In the genomic region with DNA sequence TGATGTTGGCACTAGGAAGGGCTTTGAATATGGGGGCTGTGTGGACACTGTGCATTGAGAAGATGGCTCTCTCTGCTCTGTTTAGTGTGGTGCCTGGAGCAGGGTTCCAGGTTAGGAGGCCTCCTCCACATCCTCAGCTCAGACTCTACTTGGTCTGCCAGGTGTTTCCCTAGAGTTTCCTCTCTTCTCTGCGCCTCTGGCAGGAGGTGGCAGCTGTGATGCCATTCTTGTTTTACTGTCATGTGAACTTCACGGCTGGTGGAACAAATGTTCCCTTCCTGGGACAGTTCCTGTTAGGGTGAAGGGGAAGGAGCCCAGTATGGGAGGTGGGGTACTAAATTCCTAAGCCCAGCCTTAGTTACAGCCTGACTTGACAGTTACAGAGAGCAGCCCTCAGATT, we compare ENCODE assay signal across 24 mouse cellular contexts.
DNase-seq lines count a peak whose midpoint lies in the region; ATAC-seq and TF ChIP-seq lines count a peak whose summit lies in the region.
"Had no signal": no experiment of that assay in that cellular context is flagged by ENCODE, and none has a peak within 500 bp of the region (broad histone marks: within the 10 kb centered on the region; RNA-seq: fewer than 3 reads in every experiment).

No protein-coding gene starts in this region.

- H3K9me3 ChIP-seq in heart, embryonic 13.5 days, result no peaks in the 10 kb centered on the region
- H3K9me3 ChIP-seq in CH12.LX (replicated peaks; ENCODE audit: low read length), result no peaks in the 10 kb centered on the region
- H3K9me3 ChIP-seq: embryonic facial prominence, embryonic 13.5 days; embryonic facial prominence, embryonic 15.5 days; forebrain, embryonic 10.5 days; forebrain, embryonic 12.5 days had no signal

- WGBS in heart, embryonic 13.5 days, result 76% methylated on average over 2 of the region's 2 CpGs

- no peak overlapping the region for H3K27ac ChIP-seq in heart, embryonic 13.5 days (replicated peaks)
- H3K27ac ChIP-seq in CH12.LX (ENCODE audit: insufficient read depth, low read depth), result no peak overlapping the region
- H3K27ac ChIP-seq: embryonic facial prominence, embryonic 13.5 days; embryonic facial prominence, embryonic 15.5 days; forebrain, embryonic 10.5 days; forebrain, embryonic 12.5 days had no signal

- intact Hi-C loops in heart, postnatal 25 days (cut with DNase I), result no loop called here

- H3K27me3 ChIP-seq in heart, embryonic 13.5 days (replicated peaks), result no peaks in the 10 kb centered on the region
- no peaks in the 10 kb centered on the region for H3K27me3 ChIP-seq in CH12.LX (replicated peaks)
- H3K27me3 ChIP-seq: embryonic facial prominence, embryonic 13.5 days; embryonic facial prominence, embryonic 15.5 days; forebrain, embryonic 12.5 days had no signal

- ATAC-seq in heart, embryonic 13.5 days (ENCODE audit: extremely low read depth, insufficient number of reproducible peaks, low FRiP score, low TSS enrichment), result peak; percentile 35; the same call in 1 of the 2 replicates
- ATAC-seq: CD4-positive, CD25-positive, alpha-beta regulatory T cell, adult 4 months; forebrain, embryonic 14.5 days; forebrain, embryonic 16.5 days had no signal

- no peak for TF ChIP-seq RAD21 in CH12.LX (IDR thresholded peaks at IDR 0.05; ENCODE audit: low read depth, low read length)

- no peak for DNase-seq in heart, postnatal 25 days (ENCODE audit: low spot score)
- DNase-seq in A20 (ENCODE audit: low read depth, low spot score) (peak; percentile 42), CH12.LX (ENCODE audit: extremely low read depth) (no peak)
- DNase-seq in adrenal gland, postnatal 10 days, result no peak
- no peak for DNase-seq in cerebellum, postnatal 4 days (ENCODE audit: low spot score in 2 of 2)
- DNase-seq: adrenal gland, adult 2 months; adrenal gland, postnatal 14 days; adrenal gland, postnatal 36 days; B cell, adult 2 months; cerebellum, adult 11-12 months; cerebellum, adult 2 months; cerebellum, adult 9-10 months; cerebellum, postnatal 10 days; cerebellum, postnatal 25 days; embryo, embryonic 11 days had no signal

- TF ChIP-seq CTCF in CH12.LX (conservative IDR thresholded peaks at IDR 0.05 in 1 of 2, IDR thresholded peaks at IDR 0.05 in 1 of 2; ENCODE audit: low read depth in 2 of 2, low read length in 2 of 2), result no peak

- no peaks in the 10 kb centered on the region for H3K79me2 ChIP-seq in CH12.LX (replicated peaks; ENCODE audit: control insufficient read depth, extremely low read depth, insufficient read depth, poor library complexity, severe bottlenecking)

- TF ChIP-seq POLR2A in CH12.LX (IDR thresholded peaks at IDR 0.05; ENCODE audit: low read depth, low read length), result no peak

- H3K9ac ChIP-seq in heart, embryonic 13.5 days, result no peak overlapping the region
- no peak overlapping the region for H3K9ac ChIP-seq in CH12.LX (ENCODE audit: insufficient read depth, low read depth)
- H3K9ac ChIP-seq: embryonic facial prominence, embryonic 13.5 days; embryonic facial prominence, embryonic 15.5 days; forebrain, embryonic 12.5 days had no signal

- dilution Hi-C loops in CH12.LX (cut with MboI; ENCODE audit: extremely low pct_ligation_motif_present, extremely low pct_unique_long_range_greater_than_20kb, low sequenced_read_pairs), result no loop called here

- no peak overlapping the region for H3K4me2 ChIP-seq in heart, embryonic 13.5 days
- no peak overlapping the region for H3K4me2 ChIP-seq in CH12.LX (ENCODE audit: insufficient read depth, low read depth, poor library complexity, severe bottlenecking)
- H3K4me2 ChIP-seq: embryonic facial prominence, embryonic 13.5 days; embryonic facial prominence, embryonic 15.5 days; forebrain, embryonic 12.5 days had no signal

- in situ Hi-C loops in CH12.LX (cut with MboI; ENCODE audit: low pct_ligation_motif_present, low pct_unique_long_range_greater_than_20kb, low sequenced_read_pairs), result loop anchor here (5.0 kb wide), 1 partner anchor 127 kb away; no protein-coding TSS in a partner anchor

- H3K4me3 ChIP-seq in heart, embryonic 13.5 days, result no peak overlapping the region
- H3K4me3 ChIP-seq in CH12.LX (replicated peaks in 1 of 3; ENCODE audit: low read depth in 2 of 3, low read length in 2 of 3, poor library complexity in 1 of 3), result no peak overlapping the region
- H3K4me3 ChIP-seq: embryonic facial prominence, embryonic 13.5 days; embryonic facial prominence, embryonic 15.5 days; erythroblast, embryonic 14.5 days; forebrain, embryonic 10.5 days; forebrain, embryonic 12.5 days had no signal

- H3K4me1 ChIP-seq in heart, embryonic 13.5 days, result no peaks in the 10 kb centered on the region
- H3K4me1 ChIP-seq in CH12.LX (ENCODE audit: control insufficient read depth in 1 of 2, insufficient read depth in 2 of 2), result peaks cover 10 to 74% of the 10 kb centered on the region in 2 experiments
- H3K4me1 ChIP-seq: embryonic facial prominence, embryonic 13.5 days; embryonic facial prominence, embryonic 15.5 days; forebrain, embryonic 12.5 days had no signal

- no peaks in the 10 kb centered on the region for H3K36me3 ChIP-seq in heart, embryonic 13.5 days
- H3K36me3 ChIP-seq in CH12.LX (replicated peaks in 1 of 2; ENCODE audit: control insufficient read depth in 1 of 2, insufficient read depth in 1 of 2, low read length in 1 of 2), result peaks cover 0 to 12% of the 10 kb centered on the region in 2 experiments
- H3K36me3 ChIP-seq: embryonic facial prominence, embryonic 13.5 days; embryonic facial prominence, embryonic 15.5 days; forebrain, embryonic 10.5 days; forebrain, embryonic 12.5 days had no signal

- peak; percentile 68 for TF ChIP-seq EP300 in CH12.LX (IDR thresholded peaks at IDR 0.05; ENCODE audit: low read length)

TF ChIP-seq in CH12.LX, 34 proteins besides CTCF, POLR2A, EP300 and RAD21:
- TF ChIP-seq MXI1 (IDR thresholded peaks at IDR 0.05; ENCODE audit: low read depth, low read length) (no peak), TBP (conservative IDR thresholded peaks at IDR 0.05; ENCODE audit: low read depth, low read length) (no peak), PAX5 (IDR thresholded peaks at IDR 0.05; ENCODE audit: low read length) (no peak), GABPA (IDR thresholded peaks at IDR 0.05; ENCODE audit: insufficient replicate concordance, low read depth, low read length) (no peak), SMC3 (IDR thresholded peaks at IDR 0.05; ENCODE audit: low read depth, low read length) (0 out of 2 replicates have a peak, but pooled peaks have one; percentile 4), ETS1 (conservative IDR thresholded peaks at IDR 0.05; ENCODE audit: low read depth, low read length) (peak; percentile 37; the same call in 1 of the 2 replicates), ZKSCAN1 (IDR thresholded peaks at IDR 0.05; ENCODE audit: borderline replicate concordance, low read depth, low read length) (no peak), JUN (IDR thresholded peaks at IDR 0.05; ENCODE audit: insufficient read depth, low read depth, low read length) (no peak), BHLHE40 (IDR thresholded peaks at IDR 0.05; ENCODE audit: low read depth, low read length) (peak; percentile 39), MAZ (IDR thresholded peaks at IDR 0.05; ENCODE audit: low read depth, low read length) (no peak), ELF1 (IDR thresholded peaks at IDR 0.05; ENCODE audit: low read depth, low read length) (no peak), POLR2AphosphoS2 (IDR thresholded peaks at IDR 0.05; ENCODE audit: low read depth, low read length) (no peak), HCFC1 (IDR thresholded peaks at IDR 0.05; ENCODE audit: low read depth, low read length) (no peak), MEF2A (IDR thresholded peaks at IDR 0.05; ENCODE audit: borderline replicate concordance, low read depth, low read length) (0 out of 2 replicates have a peak, but pooled peaks have one; percentile 35), NELFE (IDR thresholded peaks at IDR 0.05; ENCODE audit: low read depth, low read length) (no peak), ZNF384 (IDR thresholded peaks at IDR 0.05; ENCODE audit: low read depth, low read length) (no peak), MAX (IDR thresholded peaks at IDR 0.05; ENCODE audit: low read length) (0 out of 2 replicates have a peak, but pooled peaks have one; percentile 18), CHD2 (IDR thresholded peaks at IDR 0.05; ENCODE audit: low read length) (peak; percentile 31; the same call in 1 of the 2 replicates), UBTF (IDR thresholded peaks at IDR 0.05; ENCODE audit: low read depth, low read length) (no peak), JUND (conservative IDR thresholded peaks at IDR 0.05; ENCODE audit: low read depth, low read length) (no peak), TCF12 (IDR thresholded peaks at IDR 0.05; ENCODE audit: low read depth, low read length) (peak; percentile 46; the same call in 1 of the 2 replicates), IRF4 (IDR thresholded peaks at IDR 0.05; ENCODE audit: low read depth, low read length) (no peak)
TF ChIP-seq in CH12.LX: peak in this region for 7.
